Mouse (Mus musculus) midbrain, embryonic 11.5 days (tissue): Measurements from ENCODE around the gene Slc9a8. TPM values are rescaled to one million over a fixed set of nuclear protein-coding genes. Genes with fewer than 3 reads are reported as not detected.
"Not testable (repeated sequence)": the region's sequence is repeated elsewhere in the genome, so short reads cannot be mapped to it uniquely, and the experiment has no call there.

ENCODE experiments used
- ATAC-seq: fragments of 200-750 bp; cut with Nextera tagmentation; 2 replicates; pipeline ENCODE4 v1.8.0; 2017; ENCODE audit warnings: moderate TSS enrichment, moderate library complexity; ENCODE audit not compliant: low FRiP score
- DNase-seq: peaks from one replicate; pipeline ENCODE4 v3.0.0; 2015; ENCODE audit warnings: low spot score; ENCODE audit errors: missing footprints
- H3K27ac ChIP-seq: fragments of 300-500 bp; sonication (generic); 2 replicates; pipeline ENCODE4 v1.5.1; 2014; ENCODE audit warnings: low read depth, low read length
- H3K27me3 ChIP-seq: fragments of 300-500 bp; sonication (generic); 2 replicates; pipeline ENCODE4 v1.6.1; 2014; ENCODE audit warnings: mild to moderate bottlenecking, low read length, moderate library complexity, mixed read lengths; ENCODE audit not compliant: control insufficient read depth, insufficient read depth
- H3K36me3 ChIP-seq: fragments of 300-500 bp; sonication (generic); 2 replicates; pipeline ENCODE4 v1.6.1; 2014; ENCODE audit warnings: mild to moderate bottlenecking, low read length, moderate library complexity, mixed read lengths; ENCODE audit not compliant: control insufficient read depth, insufficient read depth
- H3K4me1 ChIP-seq: fragments of 300-500 bp; sonication (generic); 2 replicates; pipeline ENCODE4 v1.6.1; 2014; ENCODE audit warnings: low read length; ENCODE audit not compliant: control insufficient read depth, insufficient read depth
- H3K4me2 ChIP-seq: fragments of 300-500 bp; sonication (generic); 2 replicates; pipeline ENCODE4 v1.6.1; 2014; ENCODE audit warnings: mild to moderate bottlenecking, moderate library complexity
- H3K4me3 ChIP-seq: fragments of 300-500 bp; sonication (generic); 2 replicates; pipeline ENCODE4 v1.5.1; 2014; ENCODE audit warnings: low read depth, low read length
- H3K9ac ChIP-seq: fragments of 300-500 bp; sonication (generic); 2 replicates; pipeline ENCODE4 v1.6.1; 2014; ENCODE audit warnings: low read length
- H3K9me3 ChIP-seq: fragments of 300-500 bp; sonication (generic); 2 replicates; pipeline ENCODE4 v1.6.1; 2016; ENCODE audit warnings: low read length; ENCODE audit not compliant: control insufficient read depth
- WGBS: fragments of 180-500 bp; shearing (Covaris S2); extraction: QIAGEN DNeasy Blood & Tissue Kit; methylation state at CpG from one replicate; pipeline ENCODE4 v1.1.7; 2014; 5-methylcytosine and 5-hydroxymethylcytosine counted together
- polyA plus RNA-seq: library from polyadenylated mRNA; unstranded; fragments of >200 nt; fragmentation: Nextera tagmentation; extraction: Ambion mirVana; gene quantifications from 2 replicates; pipeline ENCODE4 v1.2.1, GENCODE M21; 2014

Gene Slc9a8
- polyA plus RNA-seq, 1 experiment from 2014 or later: 15.1 TPM

DNA sequence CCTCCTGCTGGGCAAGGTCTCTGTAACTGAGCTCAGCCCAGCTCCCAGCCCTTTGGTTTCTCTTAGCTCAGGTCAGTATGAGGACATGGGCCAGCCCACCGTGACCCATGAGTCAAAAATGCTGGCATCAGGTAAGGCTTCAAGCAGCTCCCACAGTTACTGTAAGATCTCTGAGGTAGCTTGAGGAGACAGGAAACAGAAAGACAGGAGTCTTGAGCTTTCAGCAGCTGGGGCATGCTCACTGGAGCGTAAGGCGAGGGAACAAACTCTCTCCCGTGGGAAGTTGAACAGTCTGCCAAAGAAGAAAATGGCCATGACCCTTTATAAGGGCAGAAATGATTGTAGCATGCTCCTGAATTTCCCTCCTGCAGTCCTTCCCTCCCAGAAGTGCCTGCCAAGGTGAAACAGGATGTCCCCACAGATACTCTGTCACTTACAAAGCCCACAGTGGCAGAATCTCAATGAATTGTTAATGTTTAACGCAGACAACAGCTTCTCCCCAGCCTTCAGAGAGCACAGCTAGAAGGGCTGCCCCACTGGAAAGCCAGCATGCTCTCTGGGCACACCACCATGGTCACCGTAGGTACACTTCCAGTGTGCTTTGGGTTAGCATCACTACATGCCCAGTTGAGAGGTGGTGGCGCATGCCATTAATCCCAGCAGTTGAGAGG lies 40.8 kb upstream of the Slc9a8 start:
- Histone ChIP-seq H3K9me3 (no peaks in the 10 kb centered on the region), H3K27me3 (no peaks in the 10 kb centered on the region), H3K4me2 (no peak overlapping the region), H3K27ac (no peak overlapping the region), H3K4me1 (0 out of 2 replicates have a peak, but pooled peaks cover 3% of the 10 kb centered on the region), H3K4me3 (no peak overlapping the region), H3K36me3 (no peaks in the 10 kb centered on the region), H3K9ac (no peak overlapping the region)
- no peak for DNase-seq
- WGBS: 61% methylated on average over 7 of the region's 7 CpGs
- no peak for ATAC-seq

DNA sequence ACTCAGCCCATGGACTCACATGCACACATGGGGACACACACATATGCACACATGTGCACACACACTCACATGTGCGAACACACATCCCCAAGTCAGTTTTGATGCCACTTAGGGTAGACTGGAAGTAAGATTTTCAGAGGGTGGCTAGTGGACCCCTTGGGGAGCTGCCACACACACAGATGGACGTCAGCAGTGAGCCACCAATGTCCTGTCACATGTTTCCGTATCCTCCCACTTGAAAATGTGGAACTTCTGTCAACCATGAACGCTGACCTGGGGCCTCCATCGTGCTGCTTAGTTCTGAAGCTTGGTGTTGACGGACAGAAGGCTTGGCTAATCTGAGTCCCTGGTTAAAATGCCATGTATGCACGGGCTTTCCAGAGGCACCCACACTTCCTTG lies 39.9 kb upstream of the Slc9a8 start:
- Histone ChIP-seq H3K9ac (no peak overlapping the region), H3K4me1 (0 out of 2 replicates have a peak, but pooled peaks cover 3% of the 10 kb centered on the region), H3K36me3 (no peaks in the 10 kb centered on the region), H3K4me3 (no peak overlapping the region), H3K9me3 (no peaks in the 10 kb centered on the region), H3K4me2 (no peak overlapping the region), H3K27ac (no peak overlapping the region), H3K27me3 (no peaks in the 10 kb centered on the region)
- WGBS: 90% methylated on average over 7 of the region's 7 CpGs
- no peak for DNase-seq
- no peak for ATAC-seq

DNA sequence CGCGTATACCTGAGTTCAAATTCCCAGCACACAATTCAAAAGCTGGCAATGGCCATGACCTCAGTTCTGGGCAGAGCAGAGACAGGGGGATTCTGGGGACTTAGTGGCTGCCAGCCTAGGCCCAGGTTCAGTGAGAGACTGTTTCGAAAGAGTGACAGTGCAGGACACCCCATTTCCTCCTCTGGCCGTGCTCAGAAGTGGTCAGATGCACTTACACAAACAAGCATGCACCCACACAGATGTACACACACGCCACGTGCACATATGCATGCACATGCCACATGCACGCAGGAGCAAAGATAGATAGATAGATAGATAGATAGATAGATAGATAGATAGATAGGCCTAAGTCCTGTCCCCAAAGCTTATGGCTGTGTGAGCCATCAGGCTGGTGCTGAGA lies 39.1 kb upstream of the Slc9a8 start:
- Histone ChIP-seq H3K9ac (no peak overlapping the region), H3K4me1 (0 out of 2 replicates have a peak, but pooled peaks cover 3% of the 10 kb centered on the region), H3K27me3 (no peaks in the 10 kb centered on the region), H3K9me3 (no peaks in the 10 kb centered on the region), H3K4me2 (no peak overlapping the region), H3K27ac (no peak overlapping the region), H3K4me3 (no peak overlapping the region), H3K36me3 (no peaks in the 10 kb centered on the region)
- 90% methylated on average over 7 of the region's 7 CpGs for WGBS
- ATAC-seq (no peak), DNase-seq (no peak)

DNA sequence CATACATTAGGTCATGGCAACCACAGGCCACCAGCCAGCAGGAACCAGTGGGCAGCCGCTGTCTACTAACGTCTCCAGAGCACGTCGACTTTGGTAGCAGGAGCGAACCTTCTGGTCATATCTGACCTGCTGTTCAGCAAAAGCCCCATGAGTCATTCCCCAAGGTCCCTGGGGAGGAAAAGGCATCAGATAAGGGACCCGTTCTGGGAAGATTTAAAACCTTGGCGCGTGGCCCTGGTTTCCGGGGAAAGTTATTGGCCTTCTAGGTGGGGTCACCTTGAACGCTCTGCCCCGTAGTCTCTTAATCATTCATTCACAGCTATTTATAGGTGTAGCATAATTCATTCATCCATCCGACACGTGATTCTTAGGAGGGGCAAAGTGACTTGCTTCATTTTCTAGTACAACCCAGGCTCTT lies 37.8 kb upstream of the Slc9a8 start:
- Histone ChIP-seq H3K9me3 (no peaks in the 10 kb centered on the region), H3K9ac (no peak overlapping the region), H3K36me3 (no peaks in the 10 kb centered on the region), H3K27me3 (no peaks in the 10 kb centered on the region), H3K4me3 (no peak overlapping the region), H3K4me1 (0 out of 2 replicates have a peak, but pooled peaks cover 3% of the 10 kb centered on the region), H3K4me2 (no peak overlapping the region), H3K27ac (no peak overlapping the region)
- DNase-seq (no peak), ATAC-seq (no peak)
- 91% methylated on average over 13 of the region's 13 CpGs for WGBS

DNA sequence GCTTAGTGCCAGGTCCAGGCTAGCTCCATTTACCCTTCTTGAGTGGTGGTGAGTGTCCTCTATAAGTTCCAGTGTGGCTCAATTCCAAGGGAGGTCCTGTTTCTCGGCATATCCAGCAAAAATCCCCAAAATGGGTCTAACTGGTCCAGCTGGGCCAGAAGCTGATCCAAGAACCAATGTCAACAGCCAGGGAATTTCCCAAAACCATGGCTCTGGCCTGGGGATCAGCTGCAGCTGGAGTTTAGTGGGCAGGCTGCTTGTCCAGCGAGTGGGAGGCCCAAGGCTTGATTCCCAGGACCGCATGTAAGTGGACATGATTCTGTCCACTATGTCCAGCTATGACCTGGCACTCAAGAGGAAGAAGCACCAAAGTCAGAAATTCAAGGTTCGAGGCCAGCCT lies 35.1 kb upstream of the Slc9a8 start:
- no peaks in the 10 kb centered on the region for H3K9me3 ChIP-seq
- no peaks in the 10 kb centered on the region for H3K27me3 ChIP-seq
- H3K9ac ChIP-seq: no peak overlapping the region
- no peak overlapping the region for H3K4me3 ChIP-seq
- 70% methylated on average over 4 of the region's 4 CpGs for WGBS
- no peak for ATAC-seq
- no peaks in the 10 kb centered on the region for H3K36me3 ChIP-seq
- H3K4me1 ChIP-seq: no peaks in the 10 kb centered on the region
- no peak overlapping the region for H3K4me2 ChIP-seq
- DNase-seq: no peak
- H3K27ac ChIP-seq: no peak overlapping the region

DNA sequence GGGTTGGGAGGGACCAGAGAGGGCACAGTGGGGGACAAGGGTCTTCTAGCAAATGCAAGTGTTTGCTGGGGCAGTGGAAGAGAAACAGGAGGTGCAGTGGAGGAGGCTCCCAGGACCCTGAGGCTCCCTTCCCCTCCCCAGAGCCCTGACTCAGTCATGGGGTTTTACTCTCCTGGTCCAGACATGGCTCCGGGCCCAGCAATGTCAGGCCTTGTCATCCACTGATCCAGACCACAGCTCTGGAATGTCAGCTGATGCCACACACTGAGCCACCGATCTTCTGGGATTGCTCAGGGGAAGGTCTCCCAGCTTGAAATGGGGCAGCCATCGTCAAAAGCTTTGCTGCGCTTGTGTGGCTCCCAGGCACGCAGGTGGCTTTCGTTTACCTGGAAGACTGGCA lies 34.5 kb upstream of the Slc9a8 start:
- 80% methylated on average over 6 of the region's 6 CpGs for WGBS
- no peaks in the 10 kb centered on the region for H3K4me1 ChIP-seq
- no peaks in the 10 kb centered on the region for H3K9me3 ChIP-seq
- ATAC-seq (no peak), DNase-seq (no peak)
- no peaks in the 10 kb centered on the region for H3K27me3 ChIP-seq
- H3K27ac ChIP-seq: no peak overlapping the region
- no peak overlapping the region for H3K4me2 ChIP-seq
- H3K4me3 ChIP-seq: no peak overlapping the region
- no peak overlapping the region for H3K9ac ChIP-seq
- no peaks in the 10 kb centered on the region for H3K36me3 ChIP-seq

DNA sequence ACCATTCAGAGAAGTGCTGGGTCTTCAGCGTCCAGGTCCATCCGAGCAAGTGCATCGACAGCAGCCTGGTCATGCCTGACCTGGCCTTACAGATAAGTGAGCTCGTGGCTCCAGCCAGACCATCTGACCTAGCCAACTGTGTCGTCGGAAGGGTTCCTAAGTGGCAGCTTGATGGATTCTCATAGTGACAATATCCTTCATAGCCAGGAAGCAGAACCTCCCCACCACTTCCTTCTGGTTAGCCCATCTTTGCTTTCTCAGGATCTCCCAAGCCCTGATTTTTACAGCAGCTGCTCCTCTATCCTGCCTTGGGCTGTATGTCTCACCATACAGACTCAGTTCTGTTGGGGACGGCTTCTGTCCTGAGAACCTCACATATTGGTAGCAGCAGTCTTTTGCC lies 27.1 kb upstream of the Slc9a8 start:
- ATAC-seq (no peak), DNase-seq (no peak)
- no peaks in the 10 kb centered on the region for H3K9me3 ChIP-seq
- no peak overlapping the region for H3K27ac ChIP-seq
- no peak overlapping the region for H3K4me2 ChIP-seq
- no peak overlapping the region for H3K9ac ChIP-seq
- H3K4me1 ChIP-seq: no peaks in the 10 kb centered on the region
- 80% methylated on average over 7 of the region's 7 CpGs for WGBS
- H3K4me3 ChIP-seq: no peak overlapping the region
- H3K27me3 ChIP-seq: no peaks in the 10 kb centered on the region
- H3K36me3 ChIP-seq: no peaks in the 10 kb centered on the region

DNA sequence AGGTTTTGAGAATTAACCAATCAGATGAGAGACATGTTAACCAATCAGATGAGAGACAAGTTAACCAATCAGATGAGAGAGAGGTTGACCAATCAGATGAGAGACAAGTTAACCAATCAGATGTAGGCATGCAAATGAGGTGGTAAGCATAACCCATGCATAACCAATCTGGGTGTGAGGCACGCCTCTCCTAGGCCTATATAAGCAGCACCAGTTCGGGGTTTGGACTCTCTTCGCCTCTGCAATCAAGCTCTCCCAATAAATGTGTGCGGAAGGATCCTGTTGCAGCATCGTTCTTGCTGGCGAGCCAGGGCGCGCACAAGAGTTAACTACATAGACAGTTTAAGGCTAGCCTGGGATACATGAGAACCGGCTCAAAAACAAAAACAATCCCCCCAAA lies 25.1 kb upstream of the Slc9a8 start:
- not testable (repeated sequence) for H3K36me3 ChIP-seq, H3K4me2 ChIP-seq, H3K4me3 ChIP-seq, H3K9ac ChIP-seq, DNase-seq, H3K27ac ChIP-seq, H3K27me3 ChIP-seq, H3K9me3 ChIP-seq, H3K4me1 ChIP-seq, ATAC-seq
- WGBS: 94% methylated on average over 9 of the region's 9 CpGs

DNA sequence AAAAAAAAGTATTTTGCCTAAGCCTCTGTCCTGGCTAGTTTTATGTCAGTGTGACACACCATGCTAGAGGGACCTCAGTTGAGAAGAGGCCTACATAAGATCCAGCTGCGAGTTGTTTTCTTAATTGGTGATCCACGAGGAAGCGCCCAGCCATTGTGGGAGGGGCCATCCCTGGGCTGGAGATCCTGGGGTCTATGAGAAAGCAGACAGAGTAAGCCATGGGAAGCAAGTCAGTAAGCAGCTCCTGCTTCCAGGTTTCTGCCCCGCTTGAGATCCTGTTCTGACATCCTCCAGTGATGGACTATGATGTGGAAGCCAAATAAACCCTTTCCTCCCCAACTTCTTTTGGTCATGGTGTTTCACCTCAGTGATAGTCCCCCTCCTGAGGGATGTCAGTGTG lies 22.5 kb upstream of the Slc9a8 start:
- Histone ChIP-seq H3K27me3 (no peaks in the 10 kb centered on the region), H3K9ac (no peak overlapping the region), H3K36me3 (no peaks in the 10 kb centered on the region), H3K9me3 (no peaks in the 10 kb centered on the region), H3K4me1 (no peaks in the 10 kb centered on the region), H3K27ac (no peak overlapping the region), H3K4me2 (no peak overlapping the region), H3K4me3 (no peak overlapping the region)
- no peak for ATAC-seq
- DNase-seq: no peak
- WGBS: 65% methylated on average over 4 of the region's 4 CpGs
